Mouse (Mus musculus): ENCODE measurements at regions not wholly inside any gene's neighbourhood (a gene's known extent, or its start where the extent isn't known, plus 50 kb on each side); places are given as distances from the start of the nearest gene placed in this dataset.
A peak's percentile ranks its signal among the peaks of the same experiment; 100 is the strongest.

GRCm38 (mm10) chr14:114841552-114841951 lies 250.5 kb upstream of the Gpc5 start:
- H3K27ac ChIP-seq (ENCODE audit: low read depth, low read length) = no peak overlapping the region
- no peak for ATAC-seq (replicated peaks; ENCODE audit: insufficient number of reproducible peaks, low FRiP score, low TSS enrichment)
- WGBS (ENCODE audit: insufficient replicate concordance) = 36% methylated on average over 5 of the region's 5 CpGs
- H3K4me2 ChIP-seq = no peak overlapping the region
- H3K9me3 ChIP-seq (replicated peaks; ENCODE audit: control insufficient read depth, low read length) = no peaks in the 10 kb centered on the region
- no peaks in the 10 kb centered on the region for H3K27me3 ChIP-seq (ENCODE audit: control insufficient read depth, insufficient read depth, low read length)
- H3K9ac ChIP-seq (ENCODE audit: low read depth, low read length) = no peak overlapping the region
- H3K4me3 ChIP-seq (ENCODE audit: low read depth, low read length) = no peak overlapping the region
- no peaks in the 10 kb centered on the region for H3K36me3 ChIP-seq (ENCODE audit: control insufficient read depth, insufficient read depth, low read length)
- no peaks in the 10 kb centered on the region for H3K4me1 ChIP-seq (ENCODE audit: control insufficient read depth, insufficient read depth, low read length)

GRCm38 (mm10) chr14:114842327-114842726 lies 249.7 kb upstream of the Gpc5 start:
- H3K9me3 ChIP-seq (replicated peaks; ENCODE audit: control insufficient read depth, low read length) = no peaks in the 10 kb centered on the region
- H3K9ac ChIP-seq (ENCODE audit: low read depth, low read length) = no peak overlapping the region
- no peaks in the 10 kb centered on the region for H3K36me3 ChIP-seq (ENCODE audit: control insufficient read depth, insufficient read depth, low read length)
- no peaks in the 10 kb centered on the region for H3K4me1 ChIP-seq (ENCODE audit: control insufficient read depth, insufficient read depth, low read length)
- no peak overlapping the region for H3K4me2 ChIP-seq
- 67% methylated on average over 8 of the region's 8 CpGs for WGBS (ENCODE audit: insufficient replicate concordance)
- no peak overlapping the region for H3K27ac ChIP-seq (ENCODE audit: low read depth, low read length)
- H3K27me3 ChIP-seq (ENCODE audit: control insufficient read depth, insufficient read depth, low read length) = no peaks in the 10 kb centered on the region
- no peak for ATAC-seq (replicated peaks; ENCODE audit: insufficient number of reproducible peaks, low FRiP score, low TSS enrichment)
- H3K4me3 ChIP-seq (ENCODE audit: low read depth, low read length) = no peak overlapping the region

GRCm38 (mm10) chr14:114843105-114843743 lies 248.8 kb upstream of the Gpc5 start:
- Histone ChIP-seq H3K4me1 (ENCODE audit: control insufficient read depth, insufficient read depth, low read length) (no peaks in the 10 kb centered on the region), H3K36me3 (ENCODE audit: control insufficient read depth, insufficient read depth, low read length) (no peaks in the 10 kb centered on the region), H3K9me3 (replicated peaks; ENCODE audit: control insufficient read depth, low read length) (no peaks in the 10 kb centered on the region), H3K9ac (ENCODE audit: low read depth, low read length) (no peak overlapping the region), H3K4me3 (ENCODE audit: low read depth, low read length) (no peak overlapping the region), H3K27me3 (ENCODE audit: control insufficient read depth, insufficient read depth, low read length) (no peaks in the 10 kb centered on the region), H3K4me2 (no peak overlapping the region), H3K27ac (ENCODE audit: low read depth, low read length) (no peak overlapping the region)
- ATAC-seq (replicated peaks; ENCODE audit: insufficient number of reproducible peaks, low FRiP score, low TSS enrichment) = peak; percentile 63; the same call in 1 of the 2 replicates
- WGBS (ENCODE audit: insufficient replicate concordance) = 87% methylated on average over 6 of the region's 6 CpGs

- H3K9me3 ChIP-seq (replicated peaks; ENCODE audit: control insufficient read depth, low read length) = no peaks in the 10 kb centered on the region
- no peaks in the 10 kb centered on the region for H3K36me3 ChIP-seq (ENCODE audit: control insufficient read depth, insufficient read depth, low read length)
- H3K9ac ChIP-seq (ENCODE audit: low read depth, low read length) = no peak overlapping the region
- H3K27ac ChIP-seq (ENCODE audit: low read depth, low read length) = no peak overlapping the region
- no peaks in the 10 kb centered on the region for H3K27me3 ChIP-seq (ENCODE audit: control insufficient read depth, insufficient read depth, low read length)
- WGBS (ENCODE audit: insufficient replicate concordance) = 29% methylated on average over 9 of the region's 9 CpGs
- no peak for ATAC-seq (replicated peaks; ENCODE audit: insufficient number of reproducible peaks, low FRiP score, low TSS enrichment)
- no peak overlapping the region for H3K4me2 ChIP-seq
- peaks cover 6% of the 10 kb centered on the region; the same call in 1 of the 2 replicates for H3K4me1 ChIP-seq (ENCODE audit: control insufficient read depth, insufficient read depth, low read length)
- H3K4me3 ChIP-seq (ENCODE audit: low read depth, low read length) = no peak overlapping the region
Observed at GRCm38 (mm10) chr14:114854324-114855054, 237.5 kb upstream of the Gpc5 start.

GRCm38 (mm10) chr14:114855055-114855740 lies 236.8 kb upstream of the Gpc5 start:
- H3K27me3 ChIP-seq (ENCODE audit: control insufficient read depth, insufficient read depth, low read length) = no peaks in the 10 kb centered on the region
- peaks cover 6% of the 10 kb centered on the region; the same call in 1 of the 2 replicates for H3K4me1 ChIP-seq (ENCODE audit: control insufficient read depth, insufficient read depth, low read length)
- no peak for ATAC-seq (replicated peaks; ENCODE audit: insufficient number of reproducible peaks, low FRiP score, low TSS enrichment)
- no peaks in the 10 kb centered on the region for H3K9me3 ChIP-seq (replicated peaks; ENCODE audit: control insufficient read depth, low read length)
- no peak overlapping the region for H3K4me3 ChIP-seq (ENCODE audit: low read depth, low read length)
- 47% methylated on average over 12 of the region's 12 CpGs for WGBS (ENCODE audit: insufficient replicate concordance)
- no peak overlapping the region for H3K27ac ChIP-seq (ENCODE audit: low read depth, low read length)
- no peak overlapping the region for H3K9ac ChIP-seq (ENCODE audit: low read depth, low read length)
- no peaks in the 10 kb centered on the region for H3K36me3 ChIP-seq (ENCODE audit: control insufficient read depth, insufficient read depth, low read length)
- no peak overlapping the region for H3K4me2 ChIP-seq

GRCm38 (mm10) chr14:114855746-114856145 lies 236.3 kb upstream of the Gpc5 start:
- ATAC-seq (replicated peaks; ENCODE audit: insufficient number of reproducible peaks, low FRiP score, low TSS enrichment) = no peak
- WGBS (ENCODE audit: insufficient replicate concordance) = 55% methylated on average over 3 of the region's 3 CpGs
- no peak overlapping the region for H3K4me2 ChIP-seq
- peaks cover 6% of the 10 kb centered on the region; the same call in 1 of the 2 replicates for H3K4me1 ChIP-seq (ENCODE audit: control insufficient read depth, insufficient read depth, low read length)
- H3K27me3 ChIP-seq (ENCODE audit: control insufficient read depth, insufficient read depth, low read length) = no peaks in the 10 kb centered on the region
- no peaks in the 10 kb centered on the region for H3K36me3 ChIP-seq (ENCODE audit: control insufficient read depth, insufficient read depth, low read length)
- H3K9me3 ChIP-seq (replicated peaks; ENCODE audit: control insufficient read depth, low read length) = no peaks in the 10 kb centered on the region
- no peak overlapping the region for H3K4me3 ChIP-seq (ENCODE audit: low read depth, low read length)
- H3K9ac ChIP-seq (ENCODE audit: low read depth, low read length) = no peak overlapping the region
- no peak overlapping the region for H3K27ac ChIP-seq (ENCODE audit: low read depth, low read length)

- Histone ChIP-seq H3K9me3 (replicated peaks; ENCODE audit: control insufficient read depth, low read length) (no peaks in the 10 kb centered on the region), H3K27ac (ENCODE audit: low read depth, low read length) (no peak overlapping the region), H3K4me3 (ENCODE audit: low read depth, low read length) (no peak overlapping the region), H3K36me3 (ENCODE audit: control insufficient read depth, insufficient read depth, low read length) (no peaks in the 10 kb centered on the region), H3K27me3 (ENCODE audit: control insufficient read depth, insufficient read depth, low read length) (no peaks in the 10 kb centered on the region), H3K4me1 (ENCODE audit: control insufficient read depth, insufficient read depth, low read length) (peaks cover 6% of the 10 kb centered on the region; the same call in 1 of the 2 replicates), H3K4me2 (no peak overlapping the region), H3K9ac (ENCODE audit: low read depth, low read length) (no peak overlapping the region)
- ATAC-seq (replicated peaks; ENCODE audit: insufficient number of reproducible peaks, low FRiP score, low TSS enrichment) = no peak
- WGBS (ENCODE audit: insufficient replicate concordance) = 53% methylated on average over 18 of the region's 18 CpGs
Observed at GRCm38 (mm10) chr14:114856243-114857031, 235.6 kb upstream of the Gpc5 start.

GRCm38 (mm10) chr14:114857171-114857570 lies 234.8 kb upstream of the Gpc5 start:
- Histone ChIP-seq H3K9me3 (replicated peaks; ENCODE audit: control insufficient read depth, low read length) (no peaks in the 10 kb centered on the region), H3K27ac (ENCODE audit: low read depth, low read length) (no peak overlapping the region), H3K36me3 (ENCODE audit: control insufficient read depth, insufficient read depth, low read length) (no peaks in the 10 kb centered on the region), H3K27me3 (ENCODE audit: control insufficient read depth, insufficient read depth, low read length) (no peaks in the 10 kb centered on the region), H3K4me3 (ENCODE audit: low read depth, low read length) (no peak overlapping the region), H3K4me1 (ENCODE audit: control insufficient read depth, insufficient read depth, low read length) (peaks cover 6% of the 10 kb centered on the region; the same call in 1 of the 2 replicates), H3K9ac (ENCODE audit: low read depth, low read length) (no peak overlapping the region), H3K4me2 (no peak overlapping the region; the same call in 1 of the 2 replicates)
- WGBS (ENCODE audit: insufficient replicate concordance) = 18% methylated on average over 4 of the region's 4 CpGs
- no peak for ATAC-seq (replicated peaks; ENCODE audit: insufficient number of reproducible peaks, low FRiP score, low TSS enrichment)

All from heart, embryonic 11.5 days (tissue).